Mouse (Mus musculus): ENCODE results near the gene Spon2.

Gene Spon2

GRCm38 (mm10) chr5:33217663-33218062 is 592 bp downstream of the Spon2 start:
- DNase-seq (ENCODE audit: low spot score in 2 of 2): no peak

- DNase-seq (ENCODE audit: low spot score in 2 of 2): no peak
Observed at GRCm38 (mm10) chr5:33214723-33215122, 3.5 kb downstream of the Spon2 start.

GRCm38 (mm10) chr5:33211254-33211653 is 7.0 kb downstream of the Spon2 start:
- no peak for DNase-seq (ENCODE audit: low spot score in 2 of 2)

- DNase-seq (ENCODE audit: low spot score in 2 of 2): no peak
Observed at GRCm38 (mm10) chr5:33210515-33210914, 7.7 kb downstream of the Spon2 start.

GRCm38 (mm10) chr5:33208533-33209245 is 9.6 kb downstream of the Spon2 start:
- no peak for DNase-seq (ENCODE audit: low spot score in 2 of 2)

GRCm38 (mm10) chr5:33207136-33207535 is 11.1 kb downstream of the Spon2 start:
- no peak for DNase-seq (ENCODE audit: low spot score in 2 of 2)

- no peak for DNase-seq (ENCODE audit: low spot score in 2 of 2)
Observed at GRCm38 (mm10) chr5:33206328-33206727, 11.9 kb downstream of the Spon2 start.

- no peak for DNase-seq (ENCODE audit: low spot score in 2 of 2)
Observed at GRCm38 (mm10) chr5:33204284-33204683, 14.0 kb downstream of the Spon2 start.

- peak; percentile 58 to 85 for DNase-seq (ENCODE audit: low spot score in 2 of 2)
Observed at GRCm38 (mm10) chr5:33203691-33204242, 14.5 kb downstream of the Spon2 start.

- no peak for DNase-seq (ENCODE audit: low spot score in 2 of 2)
Observed at GRCm38 (mm10) chr5:33203171-33203565, 15.1 kb downstream of the Spon2 start.

GRCm38 (mm10) chr5:33202516-33203170 is 15.6 kb downstream of the Spon2 start:
- no peak for DNase-seq (ENCODE audit: low spot score in 2 of 2)

GRCm38 (mm10) chr5:33201697-33202096 is 16.6 kb downstream of the Spon2 start:
- DNase-seq (ENCODE audit: low spot score in 2 of 2): no peak

GRCm38 (mm10) chr5:33200071-33200470 is 18.2 kb downstream of the Spon2 start:
- DNase-seq (ENCODE audit: low spot score in 2 of 2): no peak

- DNase-seq (ENCODE audit: low spot score in 2 of 2): no peak
Observed at GRCm38 (mm10) chr5:33195246-33195852, 22.9 kb downstream of the Spon2 start.

GRCm38 (mm10) chr5:33193567-33193966 is 24.7 kb downstream of the Spon2 start:
- no peak for DNase-seq (ENCODE audit: low spot score in 2 of 2)
